Mouse (Mus musculus): Measurements from ENCODE around the gene Fam102b. TPM values are rescaled to one million over a fixed set of nuclear protein-coding genes. Genes with fewer than 3 reads are reported as not detected.

The Fam102b gene
- polyA plus RNA-seq, 1 experiment from 2014 or later = 7.4 TPM

Small RNAs within 50 kb of the gene (microRNA-seq; reads per million reads assigned to microRNA genes)
- gene Gm44384 = not detected

Other genes starting within 250 kb of the Fam102b start
- 27.3 and 27.8 TPM in 2 replicates for gene Stxbp3, start 187.1 kb downstream of the Fam102b start, polyA plus RNA-seq (2016; fragmentation: Nextera tagmentation; extraction: Ambion mirVana)
- 0.04 TPM in 1 of 2 replicates, not detected in the other for gene Fndc7, start 137.6 kb downstream of the Fam102b start, polyA plus RNA-seq (2016; fragmentation: Nextera tagmentation; extraction: Ambion mirVana)
- 64.7 and 72.6 TPM in 2 replicates for gene Prpf38b, start 115.9 kb downstream of the Fam102b start, polyA plus RNA-seq (2016; fragmentation: Nextera tagmentation; extraction: Ambion mirVana)
- gene Henmt1, start 87.7 kb downstream of the Fam102b start, polyA plus RNA-seq (2016; fragmentation: Nextera tagmentation; extraction: Ambion mirVana) = 0.20 TPM in 1 of 2 replicates, not detected in the other
- gene Gm9857, start 87.2 kb downstream of the Fam102b start, polyA plus RNA-seq (2016; fragmentation: Nextera tagmentation; extraction: Ambion mirVana) = not detected in 2 replicates
- gene Slc25a54, start 52.9 kb upstream of the Fam102b start, polyA plus RNA-seq (2016; fragmentation: Nextera tagmentation; extraction: Ambion mirVana) = not detected in 2 replicates
- 39.8 and 40.4 TPM in 2 replicates for gene Slc25a24, start 95.5 kb upstream of the Fam102b start, polyA plus RNA-seq (2016; fragmentation: Nextera tagmentation; extraction: Ambion mirVana)